Mouse (Mus musculus): ENCODE measurements around the gene Sel1l3. TPM values are rescaled to one million over a fixed set of nuclear protein-coding genes. Genes with fewer than 3 reads are reported as not detected.
A peak's percentile ranks its signal among the peaks of the same experiment; 100 is the strongest.

The Sel1l3 gene
- 10 to 100 TPM; 40.7 to 44.2 TPM for total RNA-seq (2021)

DNA sequence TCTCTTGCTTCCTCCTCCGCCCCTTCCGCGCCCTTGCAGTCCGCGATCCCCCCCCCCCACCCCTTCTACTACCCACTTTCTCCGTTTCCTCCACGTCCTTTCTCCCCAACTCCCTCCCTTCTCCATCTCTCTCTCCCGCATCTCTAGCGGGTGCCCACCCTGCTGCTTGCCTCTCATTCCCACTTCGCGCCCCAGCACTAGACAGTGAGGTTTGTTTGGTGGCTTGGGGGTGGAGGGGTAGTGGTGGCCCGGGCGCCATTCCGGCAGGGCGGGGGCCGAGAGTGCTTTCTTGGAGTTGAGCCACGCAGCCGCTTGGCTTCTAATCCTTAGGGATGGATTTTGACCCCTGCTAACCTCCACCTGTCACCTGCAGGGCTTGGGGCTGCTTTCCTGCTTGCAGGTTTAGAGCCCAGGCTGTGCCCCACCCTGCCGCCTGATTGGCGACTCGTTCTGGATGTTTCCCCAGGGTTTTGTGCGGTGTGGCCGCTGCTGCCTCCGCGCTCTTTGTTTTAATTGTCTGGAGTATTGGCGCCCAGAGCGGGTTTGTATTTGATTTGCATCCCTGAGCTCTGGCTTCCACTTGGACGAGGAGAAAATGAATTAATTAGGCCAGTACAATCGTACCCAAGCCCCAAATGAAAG, at the start of gene Sel1l3:
Gene Sel1l3, minus strand, starts transcription at position 217 of the 642 bp plus-strand sequence.
- DNase-seq: peak in 1 of 2 experiments; percentile 26

- DNase-seq: no peak
These were observed 48.3 kb upstream of the Sel1l3 start for GRCm38 (mm10) chr5:53261999-53262398.

DNA sequence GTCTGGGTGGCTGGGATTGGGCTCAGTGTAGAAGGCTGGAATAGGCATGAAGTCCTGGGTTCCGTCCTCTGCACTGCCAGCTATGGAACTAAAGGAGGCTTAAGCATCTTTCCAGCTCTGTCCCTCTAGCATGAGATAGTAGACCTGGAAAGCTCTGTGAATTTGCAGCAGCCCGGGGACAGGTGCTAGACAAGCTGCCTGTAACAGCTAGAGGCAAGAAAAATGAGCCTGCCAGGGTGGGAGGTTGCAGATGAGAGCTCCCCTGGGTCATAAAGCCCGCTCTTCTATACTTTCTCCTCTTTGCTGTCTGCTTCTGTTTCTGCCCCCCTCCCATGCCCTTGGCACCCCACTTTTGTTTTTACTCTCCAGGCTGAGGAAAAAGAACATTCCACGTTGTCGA, 46.2 kb upstream of the Sel1l3 start:
- no peak for DNase-seq

DNA sequence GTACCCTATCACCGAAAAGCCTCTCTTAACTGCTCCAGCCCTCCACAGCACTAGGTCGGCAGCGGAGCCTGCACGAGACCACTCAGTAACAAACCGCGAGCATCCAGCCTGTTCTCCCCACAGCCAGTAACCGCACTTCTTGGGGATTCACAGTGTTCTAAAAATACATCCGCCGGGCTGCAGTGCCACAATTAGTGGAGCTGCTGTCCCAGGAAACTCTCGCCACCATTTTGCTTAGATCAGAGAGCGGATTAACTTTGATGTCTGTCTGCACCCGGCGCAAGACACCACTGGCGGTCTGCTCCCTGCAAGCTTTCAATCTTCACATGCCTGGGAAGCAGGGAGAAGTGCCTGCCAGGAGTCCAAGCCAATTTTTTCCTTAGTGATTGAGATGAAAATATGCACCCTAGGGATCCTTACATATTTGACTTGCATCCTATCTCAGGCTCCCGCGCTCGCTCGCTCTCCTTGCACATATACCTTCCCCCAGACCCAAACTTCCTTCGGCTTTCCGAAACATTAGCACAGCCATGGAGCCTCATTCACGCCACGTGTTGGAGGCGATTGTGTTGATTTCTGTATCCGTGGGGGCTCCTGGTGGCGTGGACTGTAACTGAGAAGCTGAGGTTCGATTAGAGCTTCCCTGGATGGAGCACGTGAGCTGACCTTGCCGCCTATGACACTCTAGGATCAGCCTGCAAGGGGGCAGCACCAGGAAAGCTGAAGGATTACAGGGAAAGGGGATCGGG, 44.5 kb upstream of the Sel1l3 start:
- DNase-seq: peak; percentile 33 to 34

DNA sequence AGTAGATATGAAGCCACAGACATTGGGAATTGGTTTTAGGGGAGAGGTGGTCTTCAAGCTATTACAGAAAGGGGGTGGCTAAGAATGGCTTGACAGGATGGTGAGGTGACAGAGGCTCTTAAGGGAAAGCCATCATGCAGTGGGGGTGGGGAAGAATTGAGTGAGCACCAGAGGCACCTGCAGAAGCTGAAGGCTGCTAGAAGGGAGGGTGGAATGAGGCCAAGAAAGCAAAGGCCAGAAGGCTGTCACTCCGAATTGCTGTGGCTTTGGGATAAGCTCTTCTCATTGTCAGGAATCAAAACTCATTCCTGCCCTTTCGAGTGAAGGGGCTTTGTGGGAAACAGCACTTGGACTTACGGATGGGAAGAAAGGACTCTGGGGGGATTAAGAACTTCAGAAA, 41.1 kb upstream of the Sel1l3 start:
- no peak for DNase-seq

GRCm38 (mm10) chr5:53254154-53254553, 40.4 kb upstream of the Sel1l3 start:
- DNase-seq: no peak

- DNase-seq: no peak
These were observed 35.8 kb upstream of the Sel1l3 start for GRCm38 (mm10) chr5:53249431-53250061.

- no peak for DNase-seq
These were observed 34.8 kb upstream of the Sel1l3 start for GRCm38 (mm10) chr5:53248499-53248898.

DNA sequence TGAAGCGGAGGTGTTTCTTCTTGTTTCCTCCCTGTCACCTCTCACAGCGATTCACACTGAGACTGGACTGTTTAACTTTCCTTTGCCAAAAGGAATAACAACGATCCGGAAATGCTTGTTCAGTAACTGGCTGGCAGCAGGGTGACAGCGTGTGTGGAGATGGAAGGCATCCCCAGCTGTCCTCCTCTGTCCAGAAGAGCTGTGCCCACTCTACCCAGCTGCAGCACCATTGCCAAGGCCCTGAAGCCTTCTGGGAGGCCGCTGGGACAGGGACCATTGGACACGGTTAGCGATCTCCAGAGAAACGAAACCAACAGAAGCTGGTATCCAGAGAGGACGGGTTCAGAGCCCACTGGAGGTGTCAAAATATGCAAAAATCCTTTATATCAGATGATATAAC, 30.2 kb upstream of the Sel1l3 start:
- DNase-seq: no peak

DNA sequence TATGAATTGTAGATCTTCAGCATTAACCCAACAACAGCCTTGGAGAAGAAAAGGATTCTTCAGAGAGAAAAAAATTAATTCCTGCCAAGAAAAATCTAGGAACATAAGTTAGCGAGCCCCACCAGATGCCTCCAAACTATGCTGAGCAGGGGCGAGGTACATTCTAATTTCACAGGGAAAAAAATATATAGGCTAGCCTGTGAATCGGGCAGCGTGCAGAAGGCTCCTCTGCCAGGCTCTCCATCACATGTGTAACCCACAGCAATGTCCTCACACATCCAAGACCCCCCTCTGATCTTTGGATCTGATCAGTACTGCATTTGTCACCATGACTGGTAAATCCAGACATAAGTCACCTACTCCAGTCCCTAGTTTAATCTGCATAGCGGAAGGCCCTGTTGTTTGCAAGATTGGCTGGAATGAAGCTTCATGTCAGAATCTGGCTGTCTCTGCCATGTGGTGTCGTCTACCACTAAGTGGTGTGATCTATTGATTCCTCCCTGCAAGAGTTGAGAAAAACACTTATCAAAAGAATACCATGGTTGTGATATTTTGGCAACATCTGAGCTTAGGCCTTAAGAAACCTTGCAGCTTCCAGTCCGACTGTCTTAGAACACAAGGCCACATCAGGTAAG, 29.3 kb upstream of the Sel1l3 start:
- DNase-seq: peak; percentile 29 to 40

GRCm38 (mm10) chr5:53241963-53242362, 28.2 kb upstream of the Sel1l3 start:
- no peak for DNase-seq

DNA sequence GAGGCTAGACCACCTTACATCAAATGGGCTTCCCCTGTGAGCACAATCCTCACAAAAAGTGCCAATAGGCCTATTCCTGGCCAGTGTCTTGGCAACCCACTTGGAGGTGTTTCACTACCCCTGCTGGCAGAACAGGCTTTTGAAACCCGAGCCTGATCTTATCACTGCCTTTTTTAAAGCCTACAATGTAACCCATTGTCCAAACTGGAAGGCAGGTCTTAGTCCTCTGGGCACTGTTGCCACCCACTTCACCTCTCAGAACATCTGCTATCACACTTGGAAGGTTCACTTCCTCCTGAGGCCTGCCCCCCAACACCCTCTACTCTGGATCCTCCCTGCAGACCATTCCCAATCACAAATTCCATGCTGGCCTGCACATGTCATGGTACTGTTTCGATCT, 27.4 kb upstream of the Sel1l3 start:
- no peak for DNase-seq

- no peak for DNase-seq
These were observed 26.2 kb upstream of the Sel1l3 start for GRCm38 (mm10) chr5:53239831-53240440.

DNA sequence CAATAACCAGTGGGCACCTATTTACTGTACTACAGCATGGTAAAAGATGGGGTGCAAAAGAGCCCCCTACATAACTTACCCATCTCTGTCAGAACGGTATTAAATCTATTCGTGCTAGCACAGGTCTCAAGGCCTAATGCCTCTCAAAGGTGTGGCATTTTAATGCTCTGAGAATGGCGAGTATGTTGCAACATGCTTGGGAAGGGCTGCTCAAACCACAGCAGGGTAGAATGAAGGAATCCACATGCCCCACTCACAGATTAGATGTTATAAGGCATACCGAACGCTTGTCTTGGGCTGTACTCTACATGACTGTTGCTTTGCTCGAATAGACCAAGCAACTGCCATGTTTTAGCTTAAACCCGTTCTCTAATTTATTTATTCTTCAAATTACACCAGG, 25.5 kb upstream of the Sel1l3 start:
- DNase-seq: no peak

DNA sequence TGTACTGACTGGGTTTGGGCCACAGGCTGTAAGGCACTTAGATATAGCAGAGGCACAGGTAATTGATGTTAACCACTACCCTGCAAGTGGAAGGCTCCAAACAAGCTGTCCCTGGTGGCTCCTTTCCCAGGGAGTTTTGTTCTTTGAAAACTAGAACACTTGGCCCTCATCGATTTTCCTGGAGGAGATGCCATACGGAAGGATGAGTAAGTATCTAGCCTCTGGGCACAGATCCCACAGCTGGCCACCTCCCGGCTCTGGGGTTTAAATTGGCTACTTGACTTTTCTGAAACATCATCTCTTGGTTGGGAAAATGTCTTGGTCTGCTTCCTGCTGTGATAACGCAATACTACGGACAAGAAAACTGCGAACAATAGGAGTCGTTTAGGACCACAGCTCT, 25.0 kb upstream of the Sel1l3 start:
- no peak for DNase-seq

- no peak for DNase-seq
These were observed 23.0 kb upstream of the Sel1l3 start for GRCm38 (mm10) chr5:53236749-53237148.

DNA sequence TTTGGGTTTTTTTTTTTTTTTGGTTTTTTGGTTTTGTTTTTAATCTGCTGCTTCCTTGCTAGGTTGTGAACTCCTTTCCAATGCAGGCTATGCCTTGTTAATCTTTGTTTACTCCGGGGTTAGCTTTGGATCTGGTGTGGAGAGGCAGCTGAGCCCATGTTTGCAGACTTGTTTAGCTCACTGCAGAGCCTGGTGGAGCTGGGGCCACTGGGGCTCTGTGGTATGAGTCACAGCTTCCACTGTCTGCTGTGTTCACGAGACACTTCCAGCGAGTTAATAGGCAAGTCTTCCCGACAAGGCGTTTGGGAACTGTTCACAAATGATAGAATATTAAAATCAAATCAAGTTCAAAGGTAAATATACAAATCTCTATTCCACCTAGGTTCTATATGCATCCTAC, 22.4 kb upstream of the Sel1l3 start:
- no peak for DNase-seq

DNA sequence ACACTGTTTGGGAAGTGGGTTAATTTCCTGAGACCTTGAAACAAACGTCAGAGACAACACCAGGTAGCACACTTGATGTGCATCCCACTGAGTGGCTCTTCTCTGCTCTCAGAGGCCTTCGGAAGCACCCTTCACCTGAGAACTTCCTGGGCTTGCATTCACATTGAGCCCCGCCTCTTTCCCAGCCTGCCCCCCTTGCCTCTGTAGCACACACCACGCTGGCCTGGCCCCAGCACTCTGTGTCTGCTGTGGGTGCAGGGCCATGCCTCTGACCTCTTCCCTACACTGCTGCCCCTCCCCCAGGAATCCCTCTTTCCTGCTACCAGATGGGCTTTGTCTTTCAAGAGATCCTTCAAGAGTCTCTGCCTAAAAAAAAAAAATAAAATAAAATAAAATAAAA, 21.8 kb upstream of the Sel1l3 start:
- no peak for DNase-seq

GRCm38 (mm10) chr5:53230560-53230959, 16.8 kb upstream of the Sel1l3 start:
- no peak for DNase-seq

GRCm38 (mm10) chr5:53225434-53225833, 11.7 kb upstream of the Sel1l3 start:
- DNase-seq: no peak

- no peak for DNase-seq
These were observed 1.1 kb upstream of the Sel1l3 start for GRCm38 (mm10) chr5:53214801-53215200.

DNA sequence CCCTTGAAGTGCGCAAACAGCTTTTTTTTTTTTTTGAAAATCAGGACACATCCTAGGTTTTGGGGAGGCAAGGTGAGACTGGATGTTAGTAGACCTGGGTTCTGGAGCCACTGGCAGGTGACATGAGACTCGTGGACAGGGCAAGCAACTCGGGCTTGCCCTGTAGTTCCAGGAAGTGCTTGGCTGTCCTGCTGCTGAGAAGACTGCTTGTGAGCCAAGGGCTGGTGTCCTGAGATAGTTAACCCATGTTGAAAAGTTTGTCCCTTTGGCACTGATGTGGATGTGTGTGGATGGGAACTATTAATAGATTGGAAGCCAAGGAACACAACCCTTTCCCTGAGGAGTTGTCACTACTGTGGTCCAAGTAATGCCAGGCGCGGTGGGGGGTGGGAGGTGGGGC, 635 bp upstream of the Sel1l3 start:
- DNase-seq: no peak

All from layer of hippocampus, postnatal 36 days (tissue).